Mouse (Mus musculus): ENCODE data around the gene Fitm2. TPM values are rescaled to one million over a fixed set of nuclear protein-coding genes. Genes with fewer than 3 reads are reported as not detected.

The Fitm2 gene
- polyA plus RNA-seq, 1 experiment from 2014 or later = 15.0 TPM

- H3K36me3 ChIP-seq = no peaks in the 10 kb centered on the region
- H3K4me3 ChIP-seq = peak overlapping the region; percentile 29
- peaks cover 21% of the 10 kb centered on the region for H3K27me3 ChIP-seq
- ATAC-seq (ENCODE audit: low read depth) = peak; percentile 79
- H3K27ac ChIP-seq (replicated peaks) = no peak overlapping the region
- peak overlapping the region; percentile 64 for H3K9ac ChIP-seq
- H3K4me1 ChIP-seq (replicated peaks) = peaks cover 7% of the 10 kb centered on the region
- no peaks in the 10 kb centered on the region for H3K9me3 ChIP-seq
- 1% methylated on average over 21 of the region's 21 CpGs for WGBS
- peak overlapping the region; percentile 57 for H3K4me2 ChIP-seq
Observed at GRCm38 (mm10) chr2:163481539-163482029, 9.2 kb upstream of the Fitm2 start.

GRCm38 (mm10) chr2:163480191-163480825, 7.9 kb upstream of the Fitm2 start:
- Histone ChIP-seq H3K27me3 (peaks cover 21% of the 10 kb centered on the region), H3K9ac (no peak overlapping the region), H3K4me1 (replicated peaks) (peaks cover 7% of the 10 kb centered on the region), H3K9me3 (no peaks in the 10 kb centered on the region), H3K4me3 (no peak overlapping the region), H3K4me2 (no peak overlapping the region), H3K27ac (replicated peaks) (no peak overlapping the region), H3K36me3 (no peaks in the 10 kb centered on the region)
- ATAC-seq (ENCODE audit: low read depth) = no peak
- 54% methylated on average over 18 of the region's 18 CpGs for WGBS

DNA sequence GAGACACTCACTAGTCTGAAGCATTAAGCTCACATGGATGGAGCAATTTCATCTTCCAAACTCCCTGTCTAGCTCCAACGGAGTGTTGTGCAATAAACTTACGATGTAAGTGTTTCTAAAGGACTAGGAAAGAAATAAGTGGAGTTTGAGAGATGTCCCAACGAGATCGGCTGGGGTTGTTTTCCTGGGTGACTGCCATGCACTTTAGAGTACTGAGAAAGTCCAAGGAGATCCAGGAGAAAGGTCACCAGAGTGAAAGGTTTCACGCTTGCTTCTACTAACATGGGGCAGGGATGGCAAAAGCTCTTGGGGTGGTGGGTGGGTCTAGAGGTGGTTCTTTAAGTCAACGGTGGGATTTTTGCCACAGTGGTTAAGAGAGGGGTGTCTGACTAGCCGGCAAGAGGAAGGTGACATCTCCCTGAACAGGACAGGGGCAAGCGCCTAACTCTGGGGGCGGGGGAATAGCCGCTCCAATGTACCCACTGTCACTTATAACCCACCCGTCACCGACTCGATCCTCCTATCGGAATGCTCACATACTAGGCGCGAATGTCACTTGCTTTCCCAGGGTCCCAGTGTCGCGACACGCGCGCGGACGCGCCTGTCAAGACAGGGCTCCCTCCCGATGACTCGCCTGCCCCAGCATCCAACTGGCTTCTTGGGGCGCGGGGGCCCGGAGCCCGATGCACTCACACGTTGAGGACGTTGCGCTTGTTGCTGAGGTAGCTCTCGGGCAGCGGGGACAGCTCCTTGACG, 541 bp downstream of the Fitm2 start:
- H3K27ac ChIP-seq (replicated peaks) = peak overlapping the region; percentile 76
- ATAC-seq (ENCODE audit: low read depth) = peak; percentile 82

GRCm38 (mm10) chr2:163471136-163471535, 1.3 kb downstream of the Fitm2 start:
- no peak for ATAC-seq (ENCODE audit: low read depth)
- H3K36me3 ChIP-seq = peaks cover 34% of the 10 kb centered on the region
- WGBS = 60% methylated on average over 3 of the region's 3 CpGs
- H3K4me2 ChIP-seq = peak overlapping the region; percentile 86
- peak overlapping the region; percentile 89 for H3K4me3 ChIP-seq
- H3K9me3 ChIP-seq = no peaks in the 10 kb centered on the region
- H3K9ac ChIP-seq = peak overlapping the region; percentile 86; the same call in 1 of the 2 replicates
- no peak overlapping the region for H3K27ac ChIP-seq (replicated peaks)
- H3K27me3 ChIP-seq = no peaks in the 10 kb centered on the region
- H3K4me1 ChIP-seq (replicated peaks) = peaks cover 11% of the 10 kb centered on the region

More for the DNA sequence above, 541 bp downstream of the Fitm2 start:
- H3K4me1 ChIP-seq (replicated peaks) = peaks cover 11% of the 10 kb centered on the region
- 5% methylated on average over 36 of the region's 36 CpGs for WGBS
- H3K27me3 ChIP-seq = no peaks in the 10 kb centered on the region
- H3K9ac ChIP-seq = peak overlapping the region; percentile 86
- H3K4me3 ChIP-seq = peak overlapping the region; percentile 89
- peak overlapping the region; percentile 86 for H3K4me2 ChIP-seq
- peaks cover 28% of the 10 kb centered on the region for H3K36me3 ChIP-seq
- no peaks in the 10 kb centered on the region for H3K9me3 ChIP-seq

- no peaks in the 10 kb centered on the region for H3K27me3 ChIP-seq
- 97% methylated on average over 15 of the region's 15 CpGs for WGBS
- no peak for ATAC-seq (ENCODE audit: low read depth)
Observed at GRCm38 (mm10) chr2:163469711-163470110, 2.7 kb downstream of the Fitm2 start.

DNA sequence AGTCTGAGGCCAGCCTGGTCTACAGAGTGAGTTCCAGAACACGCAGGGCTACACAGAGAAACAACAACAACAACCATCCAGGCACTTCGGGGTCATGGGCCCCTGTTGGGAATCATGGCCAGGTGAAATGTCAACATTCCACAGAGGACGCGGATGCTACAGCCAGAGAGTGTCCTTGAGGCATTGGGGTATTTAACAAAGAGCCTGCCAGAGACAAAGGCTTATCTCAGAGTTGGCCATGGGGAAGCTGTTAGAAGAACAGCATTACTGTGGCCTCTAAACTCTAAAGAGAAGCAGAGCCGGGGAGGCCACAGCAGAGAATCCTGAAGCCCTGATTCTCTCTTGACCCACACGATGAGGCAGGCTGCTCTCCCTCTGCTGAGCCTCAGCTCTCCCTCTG, 3.6 kb downstream of the Fitm2 start:
- Histone ChIP-seq H3K4me3 (no peak overlapping the region), H3K4me2 (no peak overlapping the region), H3K27ac (replicated peaks) (no peak overlapping the region), H3K4me1 (replicated peaks) (peaks cover 11% of the 10 kb centered on the region), H3K9me3 (no peaks in the 10 kb centered on the region), H3K27me3 (no peaks in the 10 kb centered on the region), H3K9ac (no peak overlapping the region), H3K36me3 (peaks cover 41% of the 10 kb centered on the region)
- WGBS = 89% methylated on average over 6 of the region's 6 CpGs
- ATAC-seq (ENCODE audit: low read depth) = no peak

More at GRCm38 (mm10) chr2:163469711-163470110, 2.7 kb downstream of the Fitm2 start:
- Histone ChIP-seq H3K36me3 (peaks cover 41% of the 10 kb centered on the region), H3K9ac (no peak overlapping the region), H3K4me1 (replicated peaks) (peaks cover 11% of the 10 kb centered on the region), H3K27ac (replicated peaks) (no peak overlapping the region), H3K4me3 (no peak overlapping the region), H3K9me3 (no peaks in the 10 kb centered on the region), H3K4me2 (no peak overlapping the region)

DNA sequence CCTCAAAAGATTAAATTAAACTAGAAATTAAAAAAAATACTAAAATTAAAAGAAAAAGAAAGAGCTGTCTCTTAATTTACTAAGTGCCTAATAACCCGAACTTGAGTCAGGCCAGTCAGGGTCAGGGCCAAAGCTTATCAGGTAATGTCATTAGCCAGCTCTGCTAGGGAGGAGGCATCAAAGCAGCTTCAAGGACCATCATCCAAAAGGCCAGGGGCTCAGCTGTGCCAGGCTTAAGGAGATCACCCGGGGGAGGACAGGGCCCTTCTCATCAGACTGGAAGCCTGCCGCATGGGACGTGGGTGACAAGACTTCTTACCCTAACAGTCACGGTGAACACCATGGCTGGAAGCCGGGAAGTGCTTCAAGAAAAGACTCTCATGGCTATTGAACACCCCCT, 4.8 kb downstream of the Fitm2 start:
- peaks cover 41% of the 10 kb centered on the region for H3K36me3 ChIP-seq
- H3K4me1 ChIP-seq (replicated peaks) = peaks cover 11% of the 10 kb centered on the region
- no peak overlapping the region for H3K4me3 ChIP-seq
- H3K4me2 ChIP-seq = no peak overlapping the region
- ATAC-seq (ENCODE audit: low read depth) = no peak
- H3K9ac ChIP-seq = no peak overlapping the region
- WGBS = 87% methylated on average over 6 of the region's 6 CpGs
- H3K27me3 ChIP-seq = no peaks in the 10 kb centered on the region
- H3K27ac ChIP-seq (replicated peaks) = no peak overlapping the region
- H3K9me3 ChIP-seq = no peaks in the 10 kb centered on the region

GRCm38 (mm10) chr2:163466771-163467170, 5.7 kb downstream of the Fitm2 start:
- 85% methylated on average over 8 of the region's 8 CpGs for WGBS

GRCm38 (mm10) chr2:163464562-163464961, 7.9 kb downstream of the Fitm2 start:
- Histone ChIP-seq H3K4me1 (replicated peaks) (peaks cover 3% of the 10 kb centered on the region; the same call in 1 of the 2 replicates), H3K27me3 (no peaks in the 10 kb centered on the region), H3K4me3 (no peak overlapping the region), H3K27ac (replicated peaks) (no peak overlapping the region), H3K36me3 (peaks cover 37% of the 10 kb centered on the region), H3K9ac (no peak overlapping the region), H3K9me3 (no peaks in the 10 kb centered on the region), H3K4me2 (no peak overlapping the region)
- 76% methylated on average over 6 of the region's 6 CpGs for WGBS
- no peak for ATAC-seq (ENCODE audit: low read depth)

More at GRCm38 (mm10) chr2:163466771-163467170, 5.7 kb downstream of the Fitm2 start:
- H3K27ac ChIP-seq (replicated peaks) = no peak overlapping the region
- ATAC-seq (ENCODE audit: low read depth) = no peak
- H3K9me3 ChIP-seq = no peaks in the 10 kb centered on the region
- no peak overlapping the region for H3K4me2 ChIP-seq
- no peak overlapping the region for H3K4me3 ChIP-seq
- peaks cover 9% of the 10 kb centered on the region for H3K4me1 ChIP-seq (replicated peaks)
- peaks cover 41% of the 10 kb centered on the region for H3K36me3 ChIP-seq
- no peak overlapping the region for H3K9ac ChIP-seq
- no peaks in the 10 kb centered on the region for H3K27me3 ChIP-seq

- Histone ChIP-seq H3K4me3 (no peak overlapping the region), H3K9me3 (no peaks in the 10 kb centered on the region), H3K27ac (replicated peaks) (no peak overlapping the region), H3K4me2 (no peak overlapping the region), H3K36me3 (peaks cover 31% of the 10 kb centered on the region), H3K27me3 (no peaks in the 10 kb centered on the region), H3K9ac (no peak overlapping the region), H3K4me1 (replicated peaks) (peaks cover 8% of the 10 kb centered on the region)
- 72% methylated on average over 4 of the region's 4 CpGs for WGBS
- no peak for ATAC-seq (ENCODE audit: low read depth)
Observed at GRCm38 (mm10) chr2:163463998-163464397, 8.4 kb downstream of the Fitm2 start.

- ATAC-seq (ENCODE audit: low read depth) = no peak
Observed at GRCm38 (mm10) chr2:163463251-163463769, 9.1 kb downstream of the Fitm2 start.

DNA sequence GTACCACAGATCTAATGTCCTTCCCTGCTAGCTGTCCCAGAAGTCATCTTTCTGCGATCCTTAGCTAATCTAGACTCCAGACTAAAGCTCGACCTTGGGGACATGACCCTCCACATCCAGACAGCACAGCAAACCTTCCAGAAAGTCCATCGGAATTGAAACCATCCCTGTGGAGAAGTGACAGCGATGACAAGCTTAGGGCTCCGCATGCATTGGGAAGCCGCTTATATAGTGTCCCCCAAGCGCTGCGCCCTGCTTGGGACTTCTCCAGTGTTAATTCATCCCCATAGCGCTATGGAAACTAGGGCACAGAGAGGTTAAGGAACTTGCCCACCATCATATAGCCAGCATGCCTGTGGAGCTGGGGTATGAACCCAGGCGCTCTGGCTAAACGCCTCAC, 9.6 kb downstream of the Fitm2 start:
- H3K27ac ChIP-seq (replicated peaks) = no peak overlapping the region
- H3K9ac ChIP-seq = no peak overlapping the region
- H3K9me3 ChIP-seq = no peaks in the 10 kb centered on the region
- ATAC-seq (ENCODE audit: low read depth) = no peak
- 82% methylated on average over 11 of the region's 11 CpGs for WGBS
- H3K4me2 ChIP-seq = no peak overlapping the region
- H3K36me3 ChIP-seq = peaks cover 19% of the 10 kb centered on the region
- H3K4me3 ChIP-seq = no peak overlapping the region
- H3K27me3 ChIP-seq = peaks cover 4% of the 10 kb centered on the region; the same call in 1 of the 2 replicates
- peaks cover 16% of the 10 kb centered on the region for H3K4me1 ChIP-seq (replicated peaks)

More at GRCm38 (mm10) chr2:163463251-163463769, 9.1 kb downstream of the Fitm2 start:
- Histone ChIP-seq H3K4me2 (no peak overlapping the region), H3K9ac (no peak overlapping the region), H3K9me3 (no peaks in the 10 kb centered on the region), H3K27me3 (peaks cover 2% of the 10 kb centered on the region; the same call in 1 of the 2 replicates), H3K4me1 (replicated peaks) (peaks cover 15% of the 10 kb centered on the region), H3K4me3 (no peak overlapping the region), H3K36me3 (peaks cover 25% of the 10 kb centered on the region), H3K27ac (replicated peaks) (no peak overlapping the region)
- 75% methylated on average over 10 of the region's 10 CpGs for WGBS

Data from neural tube, embryonic 13.5 days (tissue).